15 mouse cellular contexts compared by ENCODE assay signal in genomic region chr2:74737578-74738070, GRCm38 (mm10). TPM values are rescaled to one million over a fixed set of nuclear protein-coding genes. Genes with fewer than 3 reads are reported as not detected.
DNase-seq lines count a peak whose midpoint lies in the region; ATAC-seq and TF ChIP-seq lines count a peak whose summit lies in the region.
"Had no signal": no experiment of that assay in that cellular context is flagged by ENCODE, and none has a peak within 500 bp of the region (broad histone marks: within the 10 kb centered on the region; RNA-seq: fewer than 3 reads in every experiment).

No protein-coding gene starts in this region.

- TF ChIP-seq POLR2A in CH12.LX (IDR thresholded peaks at IDR 0.05; ENCODE audit: low read depth, low read length): no peak
- no peak for TF ChIP-seq POLR2A in embryonic fibroblast, embryonic 13.5 days (IDR thresholded peaks at IDR 0.05; ENCODE audit: low read depth, low read length)
- no peak for TF ChIP-seq POLR2A in lung, adult 2 months (IDR thresholded peaks at IDR 0.05; ENCODE audit: borderline replicate concordance, extremely low read depth, low read depth, low read length)

- 0 out of 2 replicates have a peak, but pooled peaks cover 3% of the 10 kb centered on the region for H3K79me2 ChIP-seq in CH12.LX (replicated peaks; ENCODE audit: control insufficient read depth, extremely low read depth, insufficient read depth, poor library complexity, severe bottlenecking)

- no peak overlapping the region for H3K27ac ChIP-seq in heart, embryonic 13.5 days (replicated peaks)
- H3K27ac ChIP-seq in CH12.LX (ENCODE audit: insufficient read depth, low read depth): no peak overlapping the region; the same call in 1 of the 2 replicates
- peak overlapping the region; percentile 13; the same call in 1 of the 2 replicates for H3K27ac ChIP-seq in embryonic fibroblast, embryonic 13.5 days (ENCODE audit: insufficient read depth, low read length)
- H3K27ac ChIP-seq in limb, embryonic 11.5 days (replicated peaks; ENCODE audit: low read depth, low read length): no peak overlapping the region
- H3K27ac ChIP-seq: heart, adult 2 months had no signal

- TF ChIP-seq CTCF in CH12.LX (conservative IDR thresholded peaks at IDR 0.05 in 1 of 2, IDR thresholded peaks at IDR 0.05 in 1 of 2; ENCODE audit: low read depth in 2 of 2, low read length in 2 of 2): no peak
- no peak for TF ChIP-seq CTCF in embryonic fibroblast, embryonic 13.5 days (IDR thresholded peaks at IDR 0.05; ENCODE audit: borderline replicate concordance, insufficient read depth, low read length)
- no peak for TF ChIP-seq CTCF in lung, adult 2 months (IDR thresholded peaks at IDR 0.05; ENCODE audit: insufficient read depth, low read length)

- H3K4me2 ChIP-seq in heart, embryonic 13.5 days: no peak overlapping the region
- peak overlapping the region; percentile 63 for H3K4me2 ChIP-seq in CH12.LX (ENCODE audit: insufficient read depth, low read depth, poor library complexity, severe bottlenecking)
- peak overlapping the region; percentile 0; the same call in 1 of the 2 replicates for H3K4me2 ChIP-seq in limb, embryonic 11.5 days (ENCODE audit: low read depth, severe bottlenecking)
- H3K4me2 ChIP-seq: liver, embryonic 11.5 days had no signal

- 6% methylated on average over 7 of the region's 7 CpGs for WGBS in heart, embryonic 13.5 days
- WGBS in limb, embryonic 11.5 days: 7% methylated on average over 7 of the region's 7 CpGs
- 15% methylated on average over 7 of the region's 7 CpGs for whole genome bisulfite sequencing in lung, adult 2 months

- H3K36me3 ChIP-seq in heart, embryonic 13.5 days: no peaks in the 10 kb centered on the region
- peaks cover 7 to 29% of the 10 kb centered on the region in 2 experiments for H3K36me3 ChIP-seq in CH12.LX (replicated peaks in 1 of 2; ENCODE audit: control insufficient read depth in 1 of 2, insufficient read depth in 1 of 2, low read length in 1 of 2)
- H3K36me3 ChIP-seq in limb, embryonic 11.5 days (ENCODE audit: control insufficient read depth, insufficient read depth, low read length): no peaks in the 10 kb centered on the region

- no peak for DNase-seq in heart, adult 9 months (ENCODE audit: low spot score in 2 of 2)
- DNase-seq in CH12.LX (ENCODE audit: extremely low read depth): peak; percentile 16
- DNase-seq in limb, embryonic 11.5 days (ENCODE audit: low spot score): peak; percentile 60
- DNase-seq in thymus, postnatal 10 days (ENCODE audit: low spot score in 2 of 2): no peak
- DNase-seq in lung, adult 2 months: no peak
- no peak for DNase-seq in cerebellum, postnatal 4 days (ENCODE audit: low spot score in 2 of 2)
- DNase-seq: adrenal gland, adult 2 months; forebrain, postnatal 0 days; heart, adult 2 months; lung, postnatal 36 days; right cerebral cortex, postnatal 14 days had no signal

- no peak for TF ChIP-seq EP300 in CH12.LX (IDR thresholded peaks at IDR 0.05; ENCODE audit: low read length)

- peaks cover 99% of the 10 kb centered on the region for H3K27me3 ChIP-seq in heart, embryonic 13.5 days (replicated peaks)
- no peaks in the 10 kb centered on the region for H3K27me3 ChIP-seq in CH12.LX (replicated peaks)
- H3K27me3 ChIP-seq in limb, embryonic 11.5 days (ENCODE audit: control insufficient read depth, insufficient read depth, low read length): peaks cover 65% of the 10 kb centered on the region

- dilution Hi-C loops in CH12.LX (cut with MboI; ENCODE audit: extremely low pct_ligation_motif_present, extremely low pct_unique_long_range_greater_than_20kb, low sequenced_read_pairs): no loop called here

- TF ChIP-seq RAD21 in CH12.LX (IDR thresholded peaks at IDR 0.05; ENCODE audit: low read depth, low read length): no peak

- in situ Hi-C loops in CH12.LX (cut with MboI; ENCODE audit: low pct_ligation_motif_present, low pct_unique_long_range_greater_than_20kb, low sequenced_read_pairs): no loop called here

- H3K9me3 ChIP-seq in heart, embryonic 13.5 days: no peaks in the 10 kb centered on the region
- peaks cover 16% of the 10 kb centered on the region for H3K9me3 ChIP-seq in CH12.LX (replicated peaks; ENCODE audit: low read length)
- H3K9me3 ChIP-seq in limb, embryonic 11.5 days (ENCODE audit: control insufficient read depth, low read length): no peaks in the 10 kb centered on the region

- H3K9ac ChIP-seq in heart, embryonic 13.5 days: no peak overlapping the region
- no peak overlapping the region for H3K9ac ChIP-seq in CH12.LX (ENCODE audit: insufficient read depth, low read depth)
- H3K9ac ChIP-seq in limb, embryonic 11.5 days (ENCODE audit: low read length): no peak overlapping the region
- H3K9ac ChIP-seq: forebrain, postnatal 0 days had no signal

- H3K4me1 ChIP-seq in heart, embryonic 13.5 days: peaks cover 14% of the 10 kb centered on the region
- H3K4me1 ChIP-seq in CH12.LX (ENCODE audit: control insufficient read depth in 1 of 2, insufficient read depth in 2 of 2): peaks cover 14 to 35% of the 10 kb centered on the region in 2 experiments
- H3K4me1 ChIP-seq in embryonic fibroblast, embryonic 13.5 days (ENCODE audit: control insufficient read depth, insufficient read depth, low read length): no peaks in the 10 kb centered on the region
- peaks cover 69% of the 10 kb centered on the region for H3K4me1 ChIP-seq in limb, embryonic 11.5 days (ENCODE audit: control insufficient read depth, insufficient read depth, low read length)
- H3K4me1 ChIP-seq in lung, adult 2 months (ENCODE audit: control insufficient read depth, insufficient read depth, low read length): no peaks in the 10 kb centered on the region

- ATAC-seq in heart, embryonic 13.5 days (ENCODE audit: extremely low read depth, insufficient number of reproducible peaks, low FRiP score, low TSS enrichment): no peak
- ATAC-seq in limb, embryonic 11.5 days (ENCODE audit: insufficient number of reproducible peaks, low FRiP score, low TSS enrichment, low read depth): no peak
- ATAC-seq: forebrain, postnatal 0 days had no signal

- 0 out of 2 replicates have a peak overlapping the region, but pooled peaks have one; percentile 8 for H3K4me3 ChIP-seq in heart, embryonic 13.5 days
- H3K4me3 ChIP-seq in CH12.LX (replicated peaks in 1 of 3; ENCODE audit: low read depth in 2 of 3, low read length in 2 of 3, poor library complexity in 1 of 3): no peak overlapping the region
- no peak overlapping the region for H3K4me3 ChIP-seq in embryonic fibroblast, embryonic 13.5 days (ENCODE audit: insufficient read depth, low read length)
- no peak overlapping the region for H3K4me3 ChIP-seq in limb, embryonic 11.5 days (ENCODE audit: low read depth, low read length)
- no peak overlapping the region for H3K4me3 ChIP-seq in lung, adult 2 months (replicated peaks; ENCODE audit: extremely low read depth, low read depth, low read length)
- H3K4me3 ChIP-seq: heart, adult 2 months had no signal

TF ChIP-seq in CH12.LX, 34 proteins besides CTCF, POLR2A, EP300 and RAD21:
- peak; percentile 20; the same call in 1 of the 2 replicates for TF ChIP-seq MEF2A (IDR thresholded peaks at IDR 0.05; ENCODE audit: borderline replicate concordance, low read depth, low read length)
- TF ChIP-seq SMC3 (IDR thresholded peaks at IDR 0.05; ENCODE audit: low read depth, low read length): no peak
- TF ChIP-seq ELF1 (IDR thresholded peaks at IDR 0.05; ENCODE audit: low read depth, low read length): no peak

RNA-seq across cellular contexts. Expression of gene Gm28230, which starts 11.1 kb away (rescaled TPM):
- polyA plus RNA-seq in heart, embryonic 13.5 days (2015; fragmentation: Nextera tagmentation; extraction: Ambion mirVana): 0.09 TPM in 1 of 2 replicates, not detected in the other
- total RNA-seq in CH12.LX (2012; rRNA removed) (0.80 and 0.89 TPM in 2 replicates), CH12.LX (2014; rRNA removed) (0.84 and 1.1 TPM in 2 replicates)
- polyA plus RNA-seq in CH12.LX (2012; ENCODE audit: insufficient read length, low read depth): 0.85 and 1.7 TPM in 2 replicates
- 0.70 and 1.4 TPM in 2 replicates for polyA plus RNA-seq in embryonic fibroblast, embryonic 13.5 days (2011; ENCODE audit: insufficient read length, low read depth, missing spikeins)
- polyA plus RNA-seq in limb, embryonic 11.5 days (2014; fragmentation: Nextera tagmentation; extraction: Ambion mirVana): 0.45 and 0.55 TPM in 2 replicates
- 0.14 and 0.18 TPM in 2 replicates for polyA plus RNA-seq in lung, adult 2 months (2012; rRNA removed)
- total RNA-seq: forebrain, postnatal 0 days; hematopoietic stem cell, adult 5-6 weeks had no signal
- polyA plus RNA-seq: forebrain, postnatal 0 days; liver, embryonic 11.5 days had no signal

RNA-seq across cellular contexts. Expression of gene Hoxd1, which starts 25.2 kb away (rescaled TPM):
- polyA plus RNA-seq in heart, embryonic 13.5 days (2015; fragmentation: Nextera tagmentation; extraction: Ambion mirVana): not detected in 2 replicates
- total RNA-seq in CH12.LX (2012; rRNA removed) (not detected in 2 replicates), CH12.LX (2014; rRNA removed) (not detected in 2 replicates)
- not detected in 2 replicates for polyA plus RNA-seq in CH12.LX (2012; ENCODE audit: insufficient read length, low read depth)
- polyA plus RNA-seq in embryonic fibroblast, embryonic 13.5 days (2011; ENCODE audit: insufficient read length, low read depth, missing spikeins): 0.46 TPM in 1 of 2 replicates, not detected in the other
- polyA plus RNA-seq in limb, embryonic 11.5 days (2014; fragmentation: Nextera tagmentation; extraction: Ambion mirVana): 0.17 and 0.30 TPM in 2 replicates
- polyA plus RNA-seq in lung, adult 2 months (2012; rRNA removed): not detected in 2 replicates
- total RNA-seq: adrenal gland, adult 2 months; forebrain, postnatal 0 days; heart, adult 2 months; hematopoietic stem cell, adult 5-6 weeks had no signal
- polyA plus RNA-seq: adrenal gland, adult 2 months; forebrain, postnatal 0 days; heart, adult 2 months had no signal

RNA-seq across cellular contexts. Expression of gene Hoxd4, which starts 25.9 kb away (rescaled TPM):
- not detected in 2 replicates for polyA plus RNA-seq in heart, embryonic 13.5 days (2015; fragmentation: Nextera tagmentation; extraction: Ambion mirVana)
- total RNA-seq in CH12.LX (2012; rRNA removed) (8.4 and 9.8 TPM in 2 replicates), CH12.LX (2014; rRNA removed) (6.0 and 7.2 TPM in 2 replicates)
- polyA plus RNA-seq in CH12.LX (2012; ENCODE audit: insufficient read length, low read depth): 5.4 and 6.3 TPM in 2 replicates
- polyA plus RNA-seq in embryonic fibroblast, embryonic 13.5 days (2011; ENCODE audit: insufficient read length, low read depth, missing spikeins): 4.1 and 6.7 TPM in 2 replicates
- 0.84 and 1.9 TPM in 2 replicates for polyA plus RNA-seq in limb, embryonic 11.5 days (2014; fragmentation: Nextera tagmentation; extraction: Ambion mirVana)
- 0.63 and 1.4 TPM in 2 replicates for polyA plus RNA-seq in lung, adult 2 months (2012; rRNA removed)
- total RNA-seq: forebrain, postnatal 0 days; hematopoietic stem cell, adult 5-6 weeks had no signal
- polyA plus RNA-seq: forebrain, postnatal 0 days had no signal

RNA-seq across cellular contexts. Expression of gene Hoxd3, which starts 25.9 kb away (rescaled TPM):
- polyA plus RNA-seq in heart, embryonic 13.5 days (2015; fragmentation: Nextera tagmentation; extraction: Ambion mirVana): 0.74 and 0.89 TPM in 2 replicates
- total RNA-seq in CH12.LX (2012; rRNA removed) (0.50 TPM in 1 of 2 replicates, not detected in the other), CH12.LX (2014; rRNA removed) (0.12 and 0.14 TPM in 2 replicates)
- polyA plus RNA-seq in CH12.LX (2012; ENCODE audit: insufficient read length, low read depth): 1.0 and 1.1 TPM in 2 replicates
- 2.7 and 3.3 TPM in 2 replicates for polyA plus RNA-seq in embryonic fibroblast, embryonic 13.5 days (2011; ENCODE audit: insufficient read length, low read depth, missing spikeins)
- polyA plus RNA-seq in limb, embryonic 11.5 days (2014; fragmentation: Nextera tagmentation; extraction: Ambion mirVana): 1.2 and 1.4 TPM in 2 replicates
- 0.09 TPM in 2 replicates for polyA plus RNA-seq in lung, adult 2 months (2012; rRNA removed)
- total RNA-seq: forebrain, postnatal 0 days; heart, adult 2 months; hematopoietic stem cell, adult 5-6 weeks had no signal
- polyA plus RNA-seq: forebrain, postnatal 0 days had no signal

RNA-seq across cellular contexts. Expression of gene Hoxd8, which starts 33.2 kb away (rescaled TPM):
- polyA plus RNA-seq in heart, embryonic 13.5 days (2015; fragmentation: Nextera tagmentation; extraction: Ambion mirVana): 0.07 and 0.23 TPM in 2 replicates
- total RNA-seq in CH12.LX (2012; rRNA removed) (not detected in 2 replicates), CH12.LX (2014; rRNA removed) (0.20 and 0.76 TPM in 2 replicates)
- 0.15 and 0.31 TPM in 2 replicates for polyA plus RNA-seq in CH12.LX (2012; ENCODE audit: insufficient read length, low read depth)
- polyA plus RNA-seq in embryonic fibroblast, embryonic 13.5 days (2011; ENCODE audit: insufficient read length, low read depth, missing spikeins): 9.9 and 16.5 TPM in 2 replicates
- polyA plus RNA-seq in limb, embryonic 11.5 days (2014; fragmentation: Nextera tagmentation; extraction: Ambion mirVana): 11.6 and 13.1 TPM in 2 replicates
- 0.49 and 0.67 TPM in 2 replicates for polyA plus RNA-seq in lung, adult 2 months (2012; rRNA removed)
- total RNA-seq: hematopoietic stem cell, adult 5-6 weeks had no signal

Comparison
In these comparisons a context has a peak if more than half of its experiments do, and no peak if none do; other contexts are left out.
1. DNase-seq: peak in CH12.LX (single experiment) and limb, embryonic 11.5 days (single experiment); none in heart, adult 9 months (0 of 2), thymus, postnatal 10 days (0 of 2), lung, adult 2 months (single experiment) and cerebellum, postnatal 4 days (0 of 2).